Mouse (Mus musculus): ENCODE measurements around the gene Slit3. TPM values are rescaled to one million over a fixed set of nuclear protein-coding genes. Genes with fewer than 3 reads are reported as not detected.

Gene Slit3
- total and polyA plus RNA-seq, 3 experiments: 0.55 to 4.8 (median 2.8) TPM

DNA sequence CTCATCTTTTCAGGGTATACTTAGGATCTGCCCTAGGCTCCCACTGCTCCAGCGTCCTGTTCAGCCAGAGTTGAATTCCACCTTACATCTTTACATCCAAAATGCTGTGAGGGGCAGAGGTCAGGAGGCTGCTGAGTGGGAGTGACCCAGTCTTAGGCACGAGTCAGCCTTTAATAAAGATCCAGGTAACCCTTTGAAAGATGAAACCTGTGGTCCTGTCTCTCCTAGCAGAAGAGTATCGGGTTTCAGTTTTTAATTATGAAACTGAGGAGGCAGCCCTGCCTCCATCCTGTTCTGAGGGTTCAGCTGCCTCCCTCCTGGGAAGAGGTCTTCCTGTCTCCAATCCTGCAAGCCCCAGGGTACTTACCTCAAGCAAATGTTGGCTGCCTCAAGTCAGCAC, 264.4 kb downstream of the Slit3 start:
- H3K4me1 ChIP-seq (ENCODE audit: control insufficient read depth in 1 of 2, insufficient read depth in 2 of 2): peaks cover 0 to 17% of the 10 kb centered on the region in 2 experiments; a peak in 2 of 4 replicates
- no peak overlapping the region for H3K27ac ChIP-seq (ENCODE audit: insufficient read depth, low read depth)
- H3K4me3 ChIP-seq (replicated peaks in 1 of 3; ENCODE audit: low read depth in 2 of 3, low read length in 2 of 3, poor library complexity in 1 of 3): no peak overlapping the region
- DNase-seq (ENCODE audit: extremely low read depth): no peak
- no peaks in the 10 kb centered on the region for H3K36me3 ChIP-seq (replicated peaks in 1 of 2; ENCODE audit: control insufficient read depth in 1 of 2, insufficient read depth in 1 of 2, low read length in 1 of 2)
- no peaks in the 10 kb centered on the region for H3K79me2 ChIP-seq (replicated peaks; ENCODE audit: control insufficient read depth, extremely low read depth, insufficient read depth, poor library complexity, severe bottlenecking)
- no peak overlapping the region for H3K4me2 ChIP-seq (ENCODE audit: insufficient read depth, low read depth, poor library complexity, severe bottlenecking)
- H3K27me3 ChIP-seq (replicated peaks): no peaks in the 10 kb centered on the region
- no peak for TF ChIP-seq POLR2AphosphoS2 (IDR thresholded peaks at IDR 0.05; ENCODE audit: low read depth, low read length)
- TF ChIP-seq GABPA (IDR thresholded peaks at IDR 0.05; ENCODE audit: insufficient replicate concordance, low read depth, low read length): no peak
- no peak overlapping the region for H3K9ac ChIP-seq (ENCODE audit: insufficient read depth, low read depth)
- dilution Hi-C loops (cut with MboI; ENCODE audit: extremely low pct_ligation_motif_present, extremely low pct_unique_long_range_greater_than_20kb, low sequenced_read_pairs) (no loop called here), in situ Hi-C loops (cut with MboI; ENCODE audit: low pct_ligation_motif_present, low pct_unique_long_range_greater_than_20kb, low sequenced_read_pairs) (no loop called here)
- no peaks in the 10 kb centered on the region for H3K9me3 ChIP-seq (replicated peaks; ENCODE audit: low read length)

DNA sequence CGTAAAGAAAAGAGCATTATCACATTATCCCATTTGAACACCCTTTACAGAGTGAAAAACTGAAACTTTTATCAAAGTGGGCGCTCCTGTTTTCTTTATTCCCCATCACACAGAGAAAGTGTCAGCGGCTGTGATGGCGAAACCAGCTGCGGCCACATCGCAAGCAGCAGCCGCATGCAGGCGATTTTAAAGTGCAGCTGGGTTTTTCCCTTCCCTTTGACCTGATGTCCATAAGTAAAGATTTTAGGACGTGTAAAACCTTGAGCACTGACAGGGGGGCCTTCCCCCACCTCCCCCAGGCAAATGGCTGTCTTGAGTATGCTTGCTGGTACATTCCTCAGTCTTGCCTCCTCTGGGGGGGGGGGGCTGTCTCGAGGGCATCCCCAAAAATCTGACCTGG, 266.8 kb downstream of the Slit3 start:
- TF ChIP-seq JUND (conservative IDR thresholded peaks at IDR 0.05; ENCODE audit: low read depth, low read length) (no peak), MAX (IDR thresholded peaks at IDR 0.05; ENCODE audit: low read length) (no peak), BHLHE40 (IDR thresholded peaks at IDR 0.05; ENCODE audit: low read depth, low read length) (peak; percentile 59; the same call in 1 of the 2 replicates), MYC (IDR thresholded peaks at IDR 0.05; ENCODE audit: low read depth, low read length) (no peak), IRF4 (IDR thresholded peaks at IDR 0.05; ENCODE audit: low read depth, low read length) (peak; percentile 65), SIN3A (IDR thresholded peaks at IDR 0.05; ENCODE audit: low read length) (no peak), NELFE (IDR thresholded peaks at IDR 0.05; ENCODE audit: low read depth, low read length) (no peak), POLR2AphosphoS2 (IDR thresholded peaks at IDR 0.05; ENCODE audit: low read depth, low read length) (no peak), USF2 (conservative IDR thresholded peaks at IDR 0.05; ENCODE audit: low read depth, low read length) (no peak), ZMIZ1 (IDR thresholded peaks at IDR 0.05; ENCODE audit: low read depth, low read length) (no peak), EP300 (IDR thresholded peaks at IDR 0.05; ENCODE audit: low read length) (0 out of 2 replicates have a peak, but pooled peaks have one; percentile 24), POLR2A (IDR thresholded peaks at IDR 0.05; ENCODE audit: low read depth, low read length) (no peak), TBP (conservative IDR thresholded peaks at IDR 0.05; ENCODE audit: low read depth, low read length) (no peak), MXI1 (IDR thresholded peaks at IDR 0.05; ENCODE audit: low read depth, low read length) (no peak)
- Histone ChIP-seq H3K4me2 (ENCODE audit: insufficient read depth, low read depth, poor library complexity, severe bottlenecking) (peak overlapping the region; percentile 57), H3K4me3 (replicated peaks in 1 of 3; ENCODE audit: low read depth in 2 of 3, low read length in 2 of 3, poor library complexity in 1 of 3) (no peak overlapping the region), H3K79me2 (replicated peaks; ENCODE audit: control insufficient read depth, extremely low read depth, insufficient read depth, poor library complexity, severe bottlenecking) (no peaks in the 10 kb centered on the region), H3K9me3 (replicated peaks; ENCODE audit: low read length) (no peaks in the 10 kb centered on the region), H3K9ac (ENCODE audit: insufficient read depth, low read depth) (no peak overlapping the region), H3K4me1 (ENCODE audit: control insufficient read depth in 1 of 2, insufficient read depth in 2 of 2) (peaks cover 0 to 17% of the 10 kb centered on the region in 2 experiments; a peak in 2 of 4 replicates), H3K27me3 (replicated peaks) (no peaks in the 10 kb centered on the region), H3K36me3 (replicated peaks in 1 of 2; ENCODE audit: control insufficient read depth in 1 of 2, insufficient read depth in 1 of 2, low read length in 1 of 2) (no peaks in the 10 kb centered on the region), H3K27ac (ENCODE audit: insufficient read depth, low read depth) (no peak overlapping the region)
- in situ Hi-C loops (cut with MboI; ENCODE audit: low pct_ligation_motif_present, low pct_unique_long_range_greater_than_20kb, low sequenced_read_pairs) (no loop called here), dilution Hi-C loops (cut with MboI; ENCODE audit: extremely low pct_ligation_motif_present, extremely low pct_unique_long_range_greater_than_20kb, low sequenced_read_pairs) (no loop called here)
- DNase-seq (ENCODE audit: extremely low read depth): no peak

- no peaks in the 10 kb centered on the region for H3K79me2 ChIP-seq (replicated peaks; ENCODE audit: control insufficient read depth, extremely low read depth, insufficient read depth, poor library complexity, severe bottlenecking)
- H3K9ac ChIP-seq (ENCODE audit: insufficient read depth, low read depth): no peak overlapping the region
- H3K27me3 ChIP-seq (replicated peaks): no peaks in the 10 kb centered on the region
- H3K4me3 ChIP-seq (replicated peaks in 1 of 3; ENCODE audit: low read depth in 2 of 3, low read length in 2 of 3, poor library complexity in 1 of 3): no peak overlapping the region
- H3K4me1 ChIP-seq (ENCODE audit: control insufficient read depth in 1 of 2, insufficient read depth in 2 of 2): peaks cover 0 to 17% of the 10 kb centered on the region in 2 experiments; a peak in 2 of 4 replicates
- H3K27ac ChIP-seq (ENCODE audit: insufficient read depth, low read depth): no peak overlapping the region
- dilution Hi-C loops (cut with MboI; ENCODE audit: extremely low pct_ligation_motif_present, extremely low pct_unique_long_range_greater_than_20kb, low sequenced_read_pairs): no loop called here
- TF ChIP-seq KAT2A (IDR thresholded peaks at IDR 0.05; ENCODE audit: insufficient replicate concordance, low read length) (no peak), ZMIZ1 (IDR thresholded peaks at IDR 0.05; ENCODE audit: low read depth, low read length) (no peak), SMC3 (IDR thresholded peaks at IDR 0.05; ENCODE audit: low read depth, low read length) (no peak), MAZ (IDR thresholded peaks at IDR 0.05; ENCODE audit: low read depth, low read length) (no peak), MXI1 (IDR thresholded peaks at IDR 0.05; ENCODE audit: low read depth, low read length) (no peak)
- no peak overlapping the region for H3K4me2 ChIP-seq (ENCODE audit: insufficient read depth, low read depth, poor library complexity, severe bottlenecking)
- H3K36me3 ChIP-seq (replicated peaks in 1 of 2; ENCODE audit: control insufficient read depth in 1 of 2, insufficient read depth in 1 of 2, low read length in 1 of 2): no peaks in the 10 kb centered on the region
- DNase-seq (ENCODE audit: extremely low read depth): no peak
- in situ Hi-C loops (cut with MboI; ENCODE audit: low pct_ligation_motif_present, low pct_unique_long_range_greater_than_20kb, low sequenced_read_pairs): no loop called here
- H3K9me3 ChIP-seq (replicated peaks; ENCODE audit: low read length): no peaks in the 10 kb centered on the region
Observed at GRCm38 (mm10) chr11:35388471-35388870, 267.4 kb downstream of the Slit3 start.
